Mouse (Mus musculus): ENCODE data around the gene Akap9. TPM values are rescaled to one million over a fixed set of nuclear protein-coding genes. Genes with fewer than 3 reads are reported as not detected.
"Not testable (repeated sequence)": the region's sequence is repeated elsewhere in the genome, so short reads cannot be mapped to it uniquely, and the experiment has no call there.

Akap9 gene
- 107 and 121 TPM in 2 replicates for polyA plus RNA-seq (2016; fragmentation: Nextera tagmentation; extraction: Ambion mirVana)

DNA sequence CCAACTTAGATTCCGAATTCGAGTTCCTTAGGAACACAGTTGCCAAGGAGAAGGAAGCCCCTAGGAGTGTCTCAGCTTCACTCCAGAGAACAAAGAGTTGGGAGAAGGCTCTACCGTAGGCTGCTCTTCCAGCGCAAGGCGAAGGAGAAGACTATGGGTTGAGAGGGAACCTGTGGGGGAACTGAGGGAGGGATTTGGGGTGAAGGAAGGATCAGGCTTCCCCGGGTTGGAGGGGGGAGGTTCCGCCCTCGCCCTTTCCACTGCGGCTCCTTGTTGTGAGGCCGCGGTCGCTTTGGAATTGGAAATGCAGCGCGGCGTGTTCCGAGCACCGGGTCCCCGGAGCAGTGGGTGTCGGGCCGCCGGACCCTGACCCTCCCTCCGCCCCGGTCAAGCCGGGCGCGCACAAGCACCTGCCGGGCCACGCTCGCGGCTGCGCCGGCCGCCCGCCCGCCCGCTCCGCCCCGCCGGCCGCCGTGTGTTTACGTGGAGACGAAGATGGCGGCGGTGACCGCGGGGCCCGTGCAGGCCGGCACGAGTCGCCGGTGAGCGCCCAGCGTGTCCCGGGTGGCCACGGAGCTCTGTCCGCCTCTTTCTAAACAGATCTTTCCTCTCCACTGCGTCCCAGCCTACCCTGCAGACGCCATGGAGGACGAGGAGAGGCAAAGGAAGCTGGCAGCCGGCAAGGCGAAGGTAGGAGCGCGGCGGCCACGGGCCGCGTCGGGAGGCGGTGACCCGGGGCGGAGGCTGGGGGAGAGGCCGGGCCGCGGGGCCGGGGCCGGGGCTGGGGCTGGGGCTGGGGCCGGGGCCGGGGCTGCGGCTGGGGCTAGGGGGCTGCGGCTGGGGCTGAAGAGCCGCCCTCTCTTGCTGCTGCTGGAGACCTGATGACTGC, at the start of gene Akap9:
Akap9 (plus strand) TSS at position 254 of the 889 bp plus-strand sequence.
- WGBS = under 1% methylated on average over 64 of the region's 82 CpGs

DNA sequence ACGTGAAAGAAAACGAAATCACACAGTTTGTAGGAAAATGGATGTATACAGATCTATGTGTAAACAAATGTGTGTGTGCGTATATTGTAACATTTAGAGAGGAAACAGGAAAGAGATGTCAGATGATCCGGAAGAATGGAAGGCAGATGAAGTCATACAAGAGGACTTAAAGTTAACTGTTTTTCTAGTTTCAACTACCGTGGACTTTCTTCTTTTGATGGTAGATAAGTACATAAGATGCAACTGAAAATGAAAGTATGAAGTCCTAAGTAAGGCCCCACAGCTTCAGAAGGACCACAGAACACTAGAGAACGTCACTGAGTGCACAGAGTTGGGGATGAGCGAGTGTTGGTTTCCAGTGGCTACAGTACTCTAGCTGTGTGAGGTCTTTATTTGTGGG, 41.0 kb upstream of the Akap9 start:
- not testable (repeated sequence) for ATAC-seq (ENCODE audit: insufficient number of reproducible peaks, low FRiP score); H3K4me3 ChIP-seq; H3K27me3 ChIP-seq (replicated peaks); H3K27ac ChIP-seq (ENCODE audit: poor library complexity, severe bottlenecking); H3K36me3 ChIP-seq; H3K9me3 ChIP-seq (replicated peaks); H3K4me2 ChIP-seq; H3K9ac ChIP-seq; H3K4me1 ChIP-seq (replicated peaks)
- WGBS = 79% methylated on average over 7 of the region's 7 CpGs

More for the DNA sequence above, at the start of gene Akap9:
- peak; percentile 92 for ATAC-seq (ENCODE audit: insufficient number of reproducible peaks, low FRiP score)
- Histone ChIP-seq H3K4me1 (replicated peaks) (peaks cover 16% of the 10 kb centered on the region), H3K9me3 (replicated peaks) (no peaks in the 10 kb centered on the region), H3K36me3 (no peaks in the 10 kb centered on the region), H3K9ac (peak within 1 kb of the TSS; percentile 95), H3K27me3 (replicated peaks) (no peaks in the 10 kb centered on the region), H3K4me2 (peak within 1 kb of the TSS; percentile 85), H3K4me3 (peak within 1 kb of the TSS; percentile 92), H3K27ac (ENCODE audit: poor library complexity, severe bottlenecking) (peak within 1 kb of the TSS; percentile 82)

DNA sequence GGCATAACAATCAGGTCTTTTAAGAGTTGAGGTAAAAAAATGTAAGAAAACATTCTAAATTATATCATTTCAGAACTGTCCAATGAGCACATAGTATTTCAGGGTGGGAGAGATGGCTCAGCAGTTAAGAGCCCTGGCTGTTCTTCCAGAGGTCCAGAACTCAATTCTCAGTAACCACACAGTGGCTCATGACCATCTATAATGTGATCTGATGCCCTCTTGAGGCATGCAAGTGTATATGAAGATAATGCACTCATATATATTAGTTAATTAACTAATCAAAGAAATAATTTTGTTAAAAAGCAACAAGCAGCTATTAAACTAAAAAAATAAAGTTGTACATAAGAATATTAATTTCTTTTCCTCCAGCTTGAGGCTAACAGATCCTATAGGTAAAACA, 38.7 kb upstream of the Akap9 start:
- Histone ChIP-seq H3K27ac (ENCODE audit: poor library complexity, severe bottlenecking) (no peak overlapping the region), H3K4me2 (no peak overlapping the region), H3K27me3 (replicated peaks) (no peaks in the 10 kb centered on the region), H3K9me3 (replicated peaks) (0 out of 2 replicates have a peak, but pooled peaks cover under 1% of the 10 kb centered on the region), H3K36me3 (no peaks in the 10 kb centered on the region), H3K9ac (no peak overlapping the region), H3K4me3 (no peak overlapping the region), H3K4me1 (replicated peaks) (no peaks in the 10 kb centered on the region)
- no peak for ATAC-seq (ENCODE audit: insufficient number of reproducible peaks, low FRiP score)

DNA sequence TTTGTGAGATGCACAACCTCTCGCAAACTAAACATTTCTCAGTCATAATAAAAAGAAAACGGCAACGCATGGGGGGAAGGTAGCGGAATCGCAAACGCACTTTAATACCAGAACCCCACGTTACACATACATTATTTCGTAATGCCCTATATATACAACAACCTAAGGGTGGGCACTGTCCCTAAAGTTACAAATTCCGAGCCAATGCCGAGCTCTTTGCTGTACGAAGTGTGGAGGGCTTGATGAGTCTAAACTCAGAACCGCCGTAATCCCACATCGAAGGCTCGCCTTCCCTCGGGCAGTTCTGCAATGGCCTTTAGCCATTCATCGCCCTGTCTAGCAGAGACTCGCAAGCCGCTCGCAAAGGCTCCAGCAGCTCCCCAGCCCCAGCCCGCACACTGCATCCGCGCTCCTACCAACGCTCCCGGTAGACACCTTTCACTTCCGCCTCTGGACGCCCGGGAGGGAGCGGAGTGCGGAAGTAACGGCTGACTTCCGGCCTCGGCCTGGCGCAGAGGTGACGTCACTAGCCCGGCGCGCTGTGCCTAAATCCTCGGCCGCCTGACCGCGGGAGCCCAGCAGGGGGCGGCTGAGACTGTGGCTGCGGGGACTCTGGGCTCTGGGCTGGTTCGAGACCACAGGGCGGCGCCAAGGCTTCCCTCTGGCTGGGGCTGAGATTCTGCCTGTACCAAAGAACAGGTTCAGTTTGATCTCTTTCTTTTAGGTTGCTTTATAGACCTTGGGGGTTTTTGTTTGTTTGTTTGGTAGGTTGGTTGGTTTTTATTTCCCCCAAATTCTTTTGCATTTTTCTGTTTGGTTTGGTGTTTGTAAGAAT, 34.2 kb upstream of the Akap9 start, which contains the start of gene Mterf1a:
Mterf1a (minus strand) TSS at position 475 of the 835 bp plus-strand sequence.
- H3K4me2 ChIP-seq = peak within 1 kb of the TSS; percentile 64
- H3K9ac ChIP-seq = peak within 1 kb of the TSS; percentile 65
- 2% methylated on average over 10 of the region's 47 CpGs for WGBS
- peak within 1 kb of the TSS; percentile 56 for H3K4me3 ChIP-seq
- not testable (repeated sequence) for H3K4me1 ChIP-seq (replicated peaks); H3K27ac ChIP-seq (ENCODE audit: poor library complexity, severe bottlenecking); H3K9me3 ChIP-seq (replicated peaks); H3K36me3 ChIP-seq; H3K27me3 ChIP-seq (replicated peaks)
- peak; percentile 99 for ATAC-seq (ENCODE audit: insufficient number of reproducible peaks, low FRiP score)

DNA sequence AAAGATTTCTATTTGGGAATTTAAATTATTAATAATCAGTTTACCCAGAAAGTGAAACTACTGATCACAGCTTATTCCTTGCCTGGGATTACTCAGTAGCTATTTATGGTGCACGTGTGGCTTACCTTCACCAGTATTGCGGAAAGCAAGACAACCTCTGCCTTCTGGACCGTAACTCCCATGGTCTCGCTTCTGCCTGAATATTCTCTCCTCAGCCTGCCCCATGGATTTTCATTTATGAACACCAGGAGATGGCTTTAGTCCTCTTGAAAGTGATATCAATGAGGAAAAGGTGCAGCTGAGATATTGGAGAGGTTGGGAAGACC, 33.6 kb upstream of the Akap9 start:
- H3K9me3 ChIP-seq (replicated peaks); H3K4me2 ChIP-seq; H3K27me3 ChIP-seq (replicated peaks); H3K36me3 ChIP-seq; H3K27ac ChIP-seq (ENCODE audit: poor library complexity, severe bottlenecking); H3K4me1 ChIP-seq (replicated peaks); H3K4me3 ChIP-seq; ATAC-seq (ENCODE audit: insufficient number of reproducible peaks, low FRiP score); H3K9ac ChIP-seq: not testable (repeated sequence)
- WGBS = 95% methylated on average over 4 of the region's 4 CpGs

DNA sequence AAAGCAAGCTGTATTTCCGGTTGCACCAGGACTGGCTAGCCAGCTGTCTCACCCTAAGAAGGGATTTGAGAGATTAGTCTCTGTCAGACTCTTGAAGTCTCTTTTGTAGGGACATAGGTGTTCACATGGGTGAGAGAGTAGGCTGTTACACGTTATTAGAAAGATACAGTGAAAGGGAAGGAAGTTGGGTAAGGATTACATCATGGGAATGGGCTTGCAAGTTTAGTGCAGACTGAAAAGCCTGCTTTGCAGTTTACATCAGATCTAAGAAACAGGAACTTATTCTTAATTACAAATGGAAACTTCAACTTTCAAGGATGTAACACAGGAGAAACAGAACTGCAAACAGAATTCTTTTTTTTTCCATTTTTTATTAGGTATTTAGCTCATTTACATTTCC, 22.4 kb upstream of the Akap9 start:
- WGBS = 57% methylated on average over 2 of the region's 2 CpGs
- Histone ChIP-seq H3K4me2 (no peak overlapping the region), H3K36me3 (no peaks in the 10 kb centered on the region), H3K4me1 (replicated peaks) (no peaks in the 10 kb centered on the region), H3K4me3 (no peak overlapping the region), H3K9ac (no peak overlapping the region), H3K27me3 (replicated peaks) (no peaks in the 10 kb centered on the region), H3K9me3 (replicated peaks) (no peaks in the 10 kb centered on the region), H3K27ac (ENCODE audit: poor library complexity, severe bottlenecking) (no peak overlapping the region)
- ATAC-seq (ENCODE audit: insufficient number of reproducible peaks, low FRiP score) = no peak

DNA sequence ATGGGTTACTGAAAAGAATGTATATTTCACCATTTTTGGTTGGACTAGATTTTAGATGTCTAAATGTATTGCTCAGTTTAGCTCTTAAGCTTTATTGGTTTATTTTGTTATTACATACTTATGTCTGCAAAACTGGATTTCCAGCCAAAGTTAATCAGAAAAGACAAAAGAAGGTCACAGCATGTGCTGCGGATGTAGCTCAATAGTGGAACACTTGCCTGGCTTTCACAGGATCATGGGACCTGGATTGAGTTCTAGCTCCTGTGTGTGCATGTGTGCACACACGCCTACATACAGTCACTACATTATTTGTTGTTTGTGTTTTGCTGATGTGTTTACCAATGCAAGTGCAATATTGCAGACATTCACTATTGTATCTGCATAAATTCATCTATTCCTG, 5.5 kb upstream of the Akap9 start:
- H3K4me2 ChIP-seq = no peak overlapping the region
- H3K27me3 ChIP-seq (replicated peaks) = no peaks in the 10 kb centered on the region
- no peak overlapping the region for H3K4me3 ChIP-seq
- no peak for ATAC-seq (ENCODE audit: insufficient number of reproducible peaks, low FRiP score)
- peaks cover 3% of the 10 kb centered on the region; the same call in 1 of the 2 replicates for H3K4me1 ChIP-seq (replicated peaks)
- 81% methylated on average over 2 of the region's 2 CpGs for WGBS
- no peak overlapping the region for H3K9ac ChIP-seq
- no peaks in the 10 kb centered on the region for H3K9me3 ChIP-seq (replicated peaks)
- no peaks in the 10 kb centered on the region for H3K36me3 ChIP-seq
- no peak overlapping the region for H3K27ac ChIP-seq (ENCODE audit: poor library complexity, severe bottlenecking)

DNA sequence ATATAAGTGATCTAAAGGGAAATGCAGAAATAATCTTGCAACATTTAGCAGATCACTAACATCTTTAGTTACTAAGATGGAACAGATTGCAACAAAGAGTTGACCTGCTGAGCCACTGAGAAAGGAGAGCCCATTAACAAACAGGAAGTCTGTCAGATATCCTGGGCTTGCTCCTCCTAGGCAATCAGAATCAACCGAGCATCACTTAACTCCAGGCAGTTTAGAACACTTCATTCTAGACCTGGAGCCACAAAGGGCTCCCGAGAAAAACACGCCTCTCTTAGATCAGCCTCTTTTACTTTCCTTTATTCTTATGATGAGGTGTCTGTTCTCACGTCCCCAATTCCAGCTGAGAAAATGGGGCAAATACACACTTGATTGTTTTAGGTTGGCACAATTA, 1.2 kb upstream of the Akap9 start:
- H3K27me3 ChIP-seq (replicated peaks) = no peaks in the 10 kb centered on the region
- H3K4me1 ChIP-seq (replicated peaks) = peaks cover 16% of the 10 kb centered on the region
- no peak for ATAC-seq (ENCODE audit: insufficient number of reproducible peaks, low FRiP score)
- WGBS = 53% methylated on average over 4 of the region's 4 CpGs
- H3K4me2 ChIP-seq = no peak overlapping the region
- H3K9me3 ChIP-seq (replicated peaks) = no peaks in the 10 kb centered on the region
- no peaks in the 10 kb centered on the region for H3K36me3 ChIP-seq
- H3K9ac ChIP-seq = no peak overlapping the region
- H3K4me3 ChIP-seq = no peak overlapping the region
- no peak overlapping the region for H3K27ac ChIP-seq (ENCODE audit: poor library complexity, severe bottlenecking)

DNA sequence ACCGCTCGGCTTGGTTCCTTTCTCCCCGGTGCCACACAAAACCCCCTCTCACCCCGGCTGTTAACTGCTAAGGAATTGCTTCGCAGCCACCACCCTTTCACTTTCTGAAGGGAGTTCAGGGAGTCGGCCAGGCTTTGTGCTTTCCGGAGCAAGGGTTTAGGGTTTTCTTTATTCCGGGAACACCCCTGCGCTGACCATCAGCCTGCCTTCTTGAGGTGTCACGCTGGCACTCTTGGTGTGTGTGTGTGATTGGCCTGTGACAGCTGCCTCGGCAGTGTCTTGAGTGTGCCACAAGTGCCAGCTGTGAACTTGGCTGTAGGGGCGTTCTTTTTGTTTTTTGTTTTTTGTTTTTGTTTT, 814 bp downstream of the Akap9 start:
- peak; percentile 71 for ATAC-seq (ENCODE audit: insufficient number of reproducible peaks, low FRiP score)

DNA sequence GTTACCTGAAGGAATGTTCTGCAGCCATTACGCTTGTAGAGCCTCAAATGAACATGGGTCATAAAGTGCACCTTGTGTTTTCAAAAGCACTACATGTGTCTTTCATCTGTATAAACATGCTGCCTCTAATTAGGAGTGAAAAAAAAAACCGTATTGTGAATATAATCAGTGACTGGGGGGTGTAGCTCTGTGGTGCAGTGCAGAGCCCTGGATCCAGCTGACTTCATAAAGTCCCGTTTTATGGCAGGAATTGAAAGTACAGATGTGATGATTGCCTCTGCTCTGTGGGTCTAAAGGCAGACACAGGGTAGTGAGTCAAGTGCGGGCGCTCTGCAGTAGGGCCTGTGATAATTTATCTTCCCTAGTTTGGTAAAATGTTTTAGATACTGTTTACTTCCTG, 2.9 kb downstream of the Akap9 start:
- WGBS = 76% methylated on average over 5 of the region's 5 CpGs
- no peak overlapping the region for H3K4me2 ChIP-seq

More for the DNA sequence above, 814 bp downstream of the Akap9 start:
- peak overlapping the region; percentile 82 for H3K27ac ChIP-seq (ENCODE audit: poor library complexity, severe bottlenecking)
- peak overlapping the region; percentile 92 for H3K4me3 ChIP-seq
- H3K9ac ChIP-seq = peak overlapping the region; percentile 95
- peaks cover 16% of the 10 kb centered on the region for H3K4me1 ChIP-seq (replicated peaks)
- no peaks in the 10 kb centered on the region for H3K36me3 ChIP-seq
- WGBS = under 1% methylated on average over 12 of the region's 12 CpGs
- H3K9me3 ChIP-seq (replicated peaks) = no peaks in the 10 kb centered on the region
- peak overlapping the region; percentile 85 for H3K4me2 ChIP-seq
- no peaks in the 10 kb centered on the region for H3K27me3 ChIP-seq (replicated peaks)

DNA sequence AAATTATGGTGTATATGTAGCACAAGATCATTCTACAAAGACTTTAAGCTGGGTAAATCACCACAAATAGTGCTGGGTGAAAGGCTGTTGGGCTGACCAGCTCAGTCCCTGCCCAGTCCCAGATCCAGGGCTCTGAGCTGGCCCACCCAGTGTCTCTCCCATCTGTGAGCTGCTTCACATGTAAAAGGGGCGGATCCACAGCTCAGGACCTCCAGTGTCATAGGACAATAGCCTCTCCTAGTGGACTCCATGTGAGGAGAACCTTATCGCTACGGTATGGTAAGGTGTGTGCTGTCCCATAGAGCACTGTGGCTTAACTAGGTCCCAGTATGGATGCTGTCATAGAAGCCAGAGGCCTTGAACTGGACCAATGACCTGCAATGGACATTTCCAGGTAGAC, 3.8 kb downstream of the Akap9 start:
- no peaks in the 10 kb centered on the region for H3K9me3 ChIP-seq (replicated peaks)
- no peak overlapping the region for H3K4me3 ChIP-seq
- no peak overlapping the region for H3K27ac ChIP-seq (ENCODE audit: poor library complexity, severe bottlenecking)
- no peak overlapping the region for H3K4me2 ChIP-seq
- H3K27me3 ChIP-seq (replicated peaks) = no peaks in the 10 kb centered on the region
- no peak overlapping the region for H3K9ac ChIP-seq
- H3K36me3 ChIP-seq = no peaks in the 10 kb centered on the region
- 92% methylated on average over 3 of the region's 3 CpGs for WGBS
- peaks cover 21% of the 10 kb centered on the region for H3K4me1 ChIP-seq (replicated peaks)
- no peak for ATAC-seq (ENCODE audit: insufficient number of reproducible peaks, low FRiP score)

More for the DNA sequence above, 2.9 kb downstream of the Akap9 start:
- Histone ChIP-seq H3K9me3 (replicated peaks) (no peaks in the 10 kb centered on the region), H3K4me1 (replicated peaks) (peaks cover 18% of the 10 kb centered on the region), H3K27ac (ENCODE audit: poor library complexity, severe bottlenecking) (no peak overlapping the region), H3K4me3 (no peak overlapping the region), H3K27me3 (replicated peaks) (no peaks in the 10 kb centered on the region), H3K9ac (no peak overlapping the region), H3K36me3 (no peaks in the 10 kb centered on the region)
- no peak for ATAC-seq (ENCODE audit: insufficient number of reproducible peaks, low FRiP score)
